Mouse (Mus musculus) midbrain, embryonic 16.5 days (tissue): ENCODE data around the gene Slc24a4. TPM values are rescaled to one million over a fixed set of nuclear protein-coding genes. Genes with fewer than 3 reads are reported as not detected.
A peak's percentile ranks its signal among the peaks of the same experiment; 100 is the strongest.

Experiments
- ATAC-seq: fragments of 200-750 bp; cut with Nextera tagmentation; 2 replicates; pipeline ENCODE4 v1.8.0; 2017; ENCODE audit warnings: moderate TSS enrichment
- H3K27ac ChIP-seq: fragments of 300-500 bp; sonication (generic); 2 replicates; pipeline ENCODE4 v1.5.1; 2014; ENCODE audit warnings: mild to moderate bottlenecking, low read length, mixed read lengths
- H3K27me3 ChIP-seq: fragments of 300-500 bp; sonication (generic); 2 replicates; pipeline ENCODE4 v1.6.1; 2014; ENCODE audit warnings: low read depth, low read length, mixed read lengths; ENCODE audit not compliant: control insufficient read depth, insufficient read depth
- H3K36me3 ChIP-seq: fragments of 300-500 bp; sonication (generic); 2 replicates; pipeline ENCODE4 v1.6.1; 2014; ENCODE audit warnings: mild to moderate bottlenecking, low read length, moderate library complexity, mixed read lengths; ENCODE audit not compliant: control insufficient read depth, insufficient read depth
- H3K4me1 ChIP-seq: fragments of 300-500 bp; sonication (generic); 2 replicates; pipeline ENCODE4 v1.6.1; 2014; ENCODE audit warnings: mild to moderate bottlenecking, low read length, mixed read lengths; ENCODE audit not compliant: control insufficient read depth, insufficient read depth
- H3K4me2 ChIP-seq: fragments of 300-500 bp; sonication (generic); 2 replicates; pipeline ENCODE4 v1.6.1; 2014; ENCODE audit warnings: mild to moderate bottlenecking, low read length, mixed read lengths
- H3K4me3 ChIP-seq: fragments of 300-500 bp; sonication (generic); 2 replicates; pipeline ENCODE4 v1.5.1; 2014; ENCODE audit warnings: low read depth, mild to moderate bottlenecking, low read length, moderate library complexity, mixed read lengths
- H3K9ac ChIP-seq: fragments of 300-500 bp; sonication (generic); 2 replicates; pipeline ENCODE4 v1.6.1; 2014; ENCODE audit warnings: low read depth, low read length, mixed read lengths
- H3K9me3 ChIP-seq: fragments of 300-500 bp; sonication (generic); replicated peaks from 2 replicates; pipeline ENCODE4 v1.6.1; 2014; ENCODE audit warnings: mild to moderate bottlenecking, low read length, mixed read lengths; ENCODE audit not compliant: control insufficient read depth, poor library complexity, severe bottlenecking
- WGBS: fragments of 180-500 bp; shearing (Covaris S2); extraction: QIAGEN DNeasy Blood & Tissue Kit; methylation state at CpG from one replicate; pipeline ENCODE4 v1.1.7; 2014; 5-methylcytosine and 5-hydroxymethylcytosine counted together
- polyA plus RNA-seq: library from polyadenylated mRNA; unstranded; fragments of >200 nt; fragmentation: Nextera tagmentation; extraction: Ambion mirVana; gene quantifications from 2 replicates; pipeline ENCODE4 v1.2.1, GENCODE M21; 2015

Gene Slc24a4
- 1.7 TPM in 2 replicates for polyA plus RNA-seq

DNA sequence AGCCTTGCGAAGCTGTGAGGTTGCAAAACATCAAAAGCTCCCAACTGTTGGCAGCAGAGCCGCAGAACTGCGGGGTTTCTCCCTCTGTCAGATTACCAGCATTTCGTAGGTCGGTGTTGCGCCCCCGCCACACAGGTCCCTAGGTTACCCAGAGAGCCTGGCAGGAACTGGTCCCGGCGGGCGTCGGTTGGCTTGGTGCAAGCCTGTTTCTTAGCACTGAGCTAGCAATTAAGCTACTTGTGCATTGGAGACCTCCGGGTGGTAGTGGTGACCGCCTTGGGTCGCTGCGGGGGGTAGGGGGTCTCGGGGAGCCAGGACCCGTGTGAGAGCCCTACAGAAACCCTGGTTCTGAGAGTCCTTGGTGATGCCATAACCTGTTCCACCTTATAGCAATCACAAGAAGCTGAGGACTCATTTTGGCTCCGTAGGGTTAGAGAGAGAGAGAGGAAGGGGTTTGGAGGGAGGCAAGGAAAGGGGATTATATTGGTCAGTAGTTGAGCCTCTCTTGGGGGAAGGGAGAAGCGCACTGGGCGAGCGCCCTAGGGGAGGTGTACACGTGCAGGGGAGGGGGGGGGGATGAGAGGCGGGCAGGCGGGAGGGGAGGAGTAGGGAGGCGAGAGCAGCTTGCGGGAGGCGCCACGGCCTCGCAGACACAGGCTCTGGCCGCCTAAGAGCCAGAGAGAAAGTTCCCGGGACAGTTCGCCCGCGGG is at the start of gene Slc24a4:
Gene Slc24a4 (plus strand): TSS at position 653 of the 710 bp plus-strand sequence.
- Histone ChIP-seq H3K4me1 (peaks cover 25% of the 10 kb centered on the region; the same call in 1 of the 2 replicates), H3K9me3 (no peaks in the 10 kb centered on the region), H3K4me2 (peak within 1 kb of the TSS; percentile 97), H3K4me3 (peak within 1 kb of the TSS; percentile 56), H3K27me3 (peaks cover 14% of the 10 kb centered on the region), H3K9ac (peak within 1 kb of the TSS; percentile 62), H3K36me3 (no peaks in the 10 kb centered on the region), H3K27ac (peak within 1 kb of the TSS; percentile 19; the same call in 1 of the 2 replicates)
- peak; percentile 50 for ATAC-seq
- under 1% methylated on average over 32 of the region's 34 CpGs for WGBS

DNA sequence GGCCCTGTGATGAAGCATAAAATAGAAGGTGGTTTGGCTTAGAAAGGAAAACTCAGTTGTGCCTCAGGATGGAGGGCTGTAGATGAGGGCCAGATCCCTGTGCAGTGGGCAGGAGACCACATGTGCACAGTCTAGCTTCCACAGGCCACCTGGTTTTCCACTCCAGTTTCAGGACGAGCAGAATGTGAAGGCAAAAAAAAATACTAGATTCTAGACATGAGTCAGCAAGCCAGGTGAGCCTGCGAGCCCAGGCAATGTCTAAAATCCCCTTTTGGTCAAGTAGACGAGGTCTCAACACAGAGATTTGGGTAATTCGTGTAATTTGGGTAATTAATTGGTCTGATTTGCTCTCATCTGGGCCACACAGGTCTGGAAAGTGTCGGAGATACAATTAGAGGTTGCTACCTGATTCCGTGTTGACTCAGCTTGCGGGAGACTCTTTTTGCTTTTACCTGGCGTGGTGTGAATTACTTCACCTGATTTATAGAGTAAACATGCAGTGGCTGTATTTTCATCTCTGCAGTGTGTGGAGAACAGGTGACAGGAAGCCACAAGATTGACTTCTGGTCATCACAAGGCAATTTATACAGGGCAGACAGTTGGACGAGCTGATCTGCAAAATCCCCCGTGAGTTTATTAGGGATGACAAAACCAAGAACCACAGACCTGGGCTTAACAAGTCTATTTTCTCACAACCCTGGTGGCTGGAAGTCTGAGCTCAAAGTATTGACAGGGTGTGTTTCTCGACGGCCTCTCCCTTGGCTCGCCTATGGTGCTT is 45.7 kb upstream of the Slc24a4 start:
- Histone ChIP-seq H3K4me2 (no peak overlapping the region), H3K27ac (no peak overlapping the region), H3K36me3 (no peaks in the 10 kb centered on the region), H3K4me1 (no peaks in the 10 kb centered on the region), H3K4me3 (no peak overlapping the region), H3K27me3 (no peaks in the 10 kb centered on the region), H3K9me3 (no peaks in the 10 kb centered on the region), H3K9ac (no peak overlapping the region)
- WGBS = 84% methylated on average over 13 of the region's 13 CpGs
- no peak for ATAC-seq

DNA sequence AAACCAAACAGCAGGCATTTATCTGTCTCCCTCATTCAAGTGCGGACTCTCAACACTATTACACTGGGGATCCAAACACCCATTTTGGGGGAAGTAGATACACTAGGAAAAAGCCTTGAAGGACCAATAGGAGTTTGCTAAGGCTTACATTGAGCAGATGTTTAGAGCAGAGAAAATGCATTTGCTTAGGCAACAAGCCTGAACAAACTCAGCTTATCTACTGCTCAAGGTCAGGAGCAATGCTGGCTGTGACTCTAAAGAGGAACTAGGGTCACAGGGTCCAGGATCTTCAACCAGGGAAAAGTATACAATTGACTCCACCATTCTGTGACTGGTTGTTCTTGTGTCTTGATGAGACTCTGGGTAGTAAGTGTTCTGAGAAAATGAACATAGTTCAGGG is 38.0 kb upstream of the Slc24a4 start:
- WGBS = 93% methylated on average over 1 of the region's 1 CpGs
- no peak for ATAC-seq

DNA sequence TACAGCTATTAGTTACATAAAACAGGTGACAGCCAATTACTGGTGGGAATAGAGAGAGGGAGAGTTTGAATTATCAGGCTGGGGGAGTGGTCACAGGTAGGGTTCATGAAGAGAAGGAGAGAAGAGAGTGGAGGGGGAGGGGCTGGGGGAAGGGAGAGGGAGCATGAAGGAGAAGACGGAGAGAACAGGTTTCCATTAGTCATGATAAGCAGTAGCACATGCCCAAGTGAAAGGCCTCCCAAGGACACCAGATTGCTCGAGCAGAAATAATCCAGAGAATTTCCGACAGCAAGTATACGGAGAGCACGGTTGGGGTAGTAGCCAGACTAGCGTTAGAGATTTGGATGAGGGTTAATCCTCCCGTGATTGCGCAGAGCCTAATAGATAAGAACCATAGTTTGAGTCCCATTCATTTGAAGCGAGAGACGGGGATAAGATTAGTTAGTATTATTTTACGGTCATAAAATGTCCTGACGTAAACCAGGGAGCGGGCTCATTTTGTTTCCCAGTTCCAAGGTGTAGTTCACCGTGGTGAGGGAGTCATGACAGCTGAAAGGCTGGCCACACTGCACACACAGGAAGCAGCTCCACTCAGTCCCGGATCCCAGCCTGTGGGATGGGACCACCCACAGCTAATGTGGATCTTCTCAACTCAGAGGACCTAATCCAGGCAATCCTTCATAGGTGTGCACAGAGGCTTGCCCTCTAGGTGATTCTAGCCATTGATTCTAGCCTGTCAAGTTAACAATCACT is 36.0 kb upstream of the Slc24a4 start:
- Histone ChIP-seq H3K27ac (no peak overlapping the region), H3K36me3 (no peaks in the 10 kb centered on the region), H3K9me3 (no peaks in the 10 kb centered on the region), H3K9ac (no peak overlapping the region), H3K4me1 (no peaks in the 10 kb centered on the region), H3K4me3 (no peak overlapping the region), H3K27me3 (no peaks in the 10 kb centered on the region), H3K4me2 (no peak overlapping the region)
- WGBS = 78% methylated on average over 15 of the region's 15 CpGs
- ATAC-seq = no peak

More for the DNA sequence above, 38.0 kb upstream of the Slc24a4 start:
- no peaks in the 10 kb centered on the region for H3K36me3 ChIP-seq
- no peaks in the 10 kb centered on the region for H3K9me3 ChIP-seq
- no peak overlapping the region for H3K9ac ChIP-seq
- no peaks in the 10 kb centered on the region for H3K27me3 ChIP-seq
- H3K27ac ChIP-seq = no peak overlapping the region
- no peak overlapping the region for H3K4me2 ChIP-seq
- no peaks in the 10 kb centered on the region for H3K4me1 ChIP-seq
- no peak overlapping the region for H3K4me3 ChIP-seq

DNA sequence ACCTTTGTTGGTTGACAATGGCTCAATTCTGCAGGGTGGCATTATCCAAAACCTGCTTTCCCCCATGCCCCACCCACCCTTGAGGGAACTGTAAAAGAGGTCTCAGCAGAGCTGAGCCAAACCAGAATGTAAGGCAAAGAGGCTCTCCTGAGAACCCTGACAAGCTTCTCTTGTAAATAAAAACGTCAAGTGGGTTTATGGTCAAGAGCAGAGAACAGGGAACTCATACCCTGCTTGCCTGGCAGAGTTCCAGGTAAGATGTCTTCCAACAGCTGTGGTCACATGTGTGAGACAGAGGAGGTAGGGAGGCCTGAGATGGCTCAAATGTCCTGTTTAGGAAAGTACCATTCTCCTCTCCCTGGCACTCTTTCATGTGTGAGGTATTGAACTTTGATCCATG is 22.5 kb upstream of the Slc24a4 start:
- H3K36me3 ChIP-seq = no peaks in the 10 kb centered on the region
- no peaks in the 10 kb centered on the region for H3K4me1 ChIP-seq
- no peak for ATAC-seq
- no peaks in the 10 kb centered on the region for H3K27me3 ChIP-seq
- no peak overlapping the region for H3K4me2 ChIP-seq
- WGBS = 9% methylated on average over 1 of the region's 1 CpGs
- H3K27ac ChIP-seq = no peak overlapping the region
- H3K9me3 ChIP-seq = no peaks in the 10 kb centered on the region
- H3K9ac ChIP-seq = no peak overlapping the region
- H3K4me3 ChIP-seq = no peak overlapping the region

DNA sequence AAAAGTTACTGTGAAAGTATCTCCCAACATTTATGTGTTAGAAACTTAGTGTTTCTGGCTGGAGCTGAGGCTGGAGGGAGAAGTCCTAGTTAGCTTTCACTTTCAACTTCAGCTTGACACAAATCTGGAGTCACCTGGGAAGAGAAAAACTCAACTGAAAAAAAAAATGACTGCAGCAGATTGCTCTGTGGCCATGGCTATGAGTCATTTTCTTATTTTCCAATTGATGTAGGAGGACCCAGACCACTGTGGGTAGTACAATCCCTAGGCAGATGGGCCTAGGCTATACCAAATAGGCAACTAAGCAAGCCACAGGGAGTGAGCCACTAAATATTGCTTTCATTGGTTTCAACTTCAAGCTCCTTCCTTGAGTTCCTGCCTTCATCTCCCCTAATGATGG is 19.7 kb upstream of the Slc24a4 start:
- Histone ChIP-seq H3K36me3 (no peaks in the 10 kb centered on the region), H3K9me3 (no peaks in the 10 kb centered on the region), H3K4me2 (no peak overlapping the region), H3K9ac (no peak overlapping the region), H3K4me3 (no peak overlapping the region), H3K27me3 (no peaks in the 10 kb centered on the region), H3K27ac (no peak overlapping the region), H3K4me1 (peaks cover 14% of the 10 kb centered on the region)
- no peak for ATAC-seq

DNA sequence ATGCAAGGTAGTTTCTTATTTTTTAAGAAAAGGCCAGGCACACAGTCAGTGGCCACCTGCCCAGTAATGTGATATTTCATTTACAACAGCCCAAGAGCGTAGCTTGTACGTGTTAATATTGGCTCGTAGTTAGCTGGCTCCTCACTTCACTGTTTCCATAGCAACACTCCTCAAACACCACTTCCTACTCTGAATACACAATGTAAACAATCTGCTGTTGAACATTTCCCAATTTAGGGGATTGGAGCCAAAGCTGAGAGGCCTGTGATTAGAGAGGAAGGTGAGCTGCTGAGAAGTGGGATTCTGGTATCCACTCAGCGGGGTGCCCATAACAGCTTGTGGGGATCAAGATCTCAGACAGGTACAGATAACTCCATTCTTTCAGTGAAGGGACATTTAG is 16.0 kb upstream of the Slc24a4 start:
- Histone ChIP-seq H3K9ac (no peak overlapping the region), H3K36me3 (no peaks in the 10 kb centered on the region), H3K4me3 (no peak overlapping the region), H3K9me3 (no peaks in the 10 kb centered on the region), H3K27ac (0 out of 2 replicates have a peak overlapping the region, but pooled peaks have one; percentile 30), H3K4me2 (no peak overlapping the region), H3K4me1 (peaks cover 14% of the 10 kb centered on the region), H3K27me3 (no peaks in the 10 kb centered on the region)
- peak; percentile 87 for ATAC-seq
- WGBS = 34% methylated on average over 4 of the region's 4 CpGs

DNA sequence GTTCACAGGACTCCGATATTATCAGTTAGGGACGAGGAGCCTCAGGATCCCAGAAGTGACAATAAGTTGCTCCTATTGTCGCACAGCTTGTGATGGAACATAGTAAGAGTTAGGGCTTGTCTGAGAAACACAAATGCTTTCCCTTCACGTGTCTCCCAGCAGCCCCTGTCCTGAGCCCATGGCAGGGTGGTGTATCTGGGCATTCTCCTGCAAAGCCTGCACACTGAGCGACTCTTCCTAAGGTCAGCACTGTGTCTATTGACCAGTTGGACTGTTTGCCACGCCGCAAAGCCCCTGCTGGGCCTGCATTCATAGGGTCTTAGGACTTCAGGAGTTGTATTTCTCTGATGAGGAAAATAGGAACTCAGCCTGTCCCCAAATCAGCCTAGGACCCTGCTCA is 15.6 kb upstream of the Slc24a4 start:
- 52% methylated on average over 7 of the region's 7 CpGs for WGBS
- 0 out of 2 replicates have a peak, but pooled peaks have one; percentile 12 for ATAC-seq

More for the DNA sequence above, 15.6 kb upstream of the Slc24a4 start:
- no peak overlapping the region for H3K4me2 ChIP-seq
- H3K4me3 ChIP-seq = no peak overlapping the region
- no peak overlapping the region for H3K9ac ChIP-seq
- no peaks in the 10 kb centered on the region for H3K27me3 ChIP-seq
- H3K9me3 ChIP-seq = no peaks in the 10 kb centered on the region
- peaks cover 14% of the 10 kb centered on the region for H3K4me1 ChIP-seq
- no peaks in the 10 kb centered on the region for H3K36me3 ChIP-seq
- 0 out of 2 replicates have a peak overlapping the region, but pooled peaks have one; percentile 5 for H3K27ac ChIP-seq
